Mouse (Mus musculus) liver, adult 2 months (tissue): Measurements from ENCODE around the gene Lcn6. TPM values are rescaled to one million over a fixed set of nuclear protein-coding genes. Genes with fewer than 3 reads are reported as not detected.

ENCODE experiments used
- DNase-seq: peaks from one replicate; pipeline ENCODE4 v3.0.0-alpha.2; 2011; ENCODE audit warnings: low read depth, low spot score; ENCODE audit errors: extremely low read depth
- H3K27ac ChIP-seq: fragments of 200-500 bp; replicated peaks from 2 replicates; pipeline ENCODE4 v1.5.1; 2012; ENCODE audit warnings: low read depth, mild to moderate bottlenecking, control low read depth, inconsistent platforms, low read length; ENCODE audit not compliant: insufficient read depth
- H3K27me3 ChIP-seq: fragments of 200-500 bp; 2 replicates; pipeline ENCODE4 v1.6.1; 2012; ENCODE audit warnings: mild to moderate bottlenecking, moderate library complexity, low read length, inconsistent platforms; ENCODE audit not compliant: control insufficient read depth, insufficient read depth
- H3K36me3 ChIP-seq: fragments of 200-500 bp; 2 replicates; pipeline ENCODE4 v1.6.1; 2012; ENCODE audit warnings: low read length, inconsistent platforms; ENCODE audit not compliant: control insufficient read depth, insufficient read depth
- H3K4me1 ChIP-seq: fragments of 200-500 bp; 2 replicates; pipeline ENCODE4 v1.6.1; 2011; ENCODE audit warnings: low read length; ENCODE audit not compliant: control insufficient read depth, insufficient read depth
- H3K4me3 ChIP-seq: fragments of 200-500 bp; 2 replicates; pipeline ENCODE4 v1.5.1; 2011; ENCODE audit warnings: low read depth, mild to moderate bottlenecking, control low read depth, low read length, moderate library complexity; ENCODE audit not compliant: insufficient read depth
- H3K79me2 ChIP-seq: fragments of 200-500 bp; 2 replicates; pipeline ENCODE4 v1.6.1; 2012; ENCODE audit warnings: inconsistent platforms, mild to moderate bottlenecking, low read length, moderate library complexity; ENCODE audit not compliant: control insufficient read depth, insufficient read depth
- H3K9ac ChIP-seq: fragments of 200-500 bp; 2 replicates; pipeline ENCODE4 v1.6.1; 2012; ENCODE audit warnings: low read depth, mild to moderate bottlenecking, control low read depth, inconsistent platforms, low read length
- CTCF ChIP-seq: fragments of 200-500 bp; IDR thresholded peaks from 2 replicates; pipeline ENCODE4 v1.5.1; 2011; ENCODE audit warnings: low read depth, low read length, control low read depth
- POLR2A ChIP-seq: fragments of 200-500 bp; IDR thresholded peaks from 2 replicates; pipeline ENCODE4 v1.6.1; 2011; ENCODE audit warnings: low read length, control low read depth; ENCODE audit not compliant: insufficient read depth; ENCODE audit errors: extremely low read depth
- WGBS: fragments of 180-500 bp; shearing (Covaris S2); methylation state at CpG from one replicate; pipeline ENCODE4 v1.1.7; 2018; 5-methylcytosine and 5-hydroxymethylcytosine counted together
- polyA plus RNA-seq: library from polyadenylated mRNA; depleted of rRNA; stranded (reverse); fragments of >200 nt; gene quantifications from 2 replicates; pipeline ENCODE4 v1.2.3, GENCODE M21; 2012
- total RNA-seq: library from RNA; depleted of rRNA; stranded (reverse); fragments of >200 nt; gene quantifications from 2 replicates; pipeline ENCODE4 v1.2.3, GENCODE M21; 2014

Gene Lcn6
- total and polyA plus RNA-seq, 2 experiments = not detected

DNA sequence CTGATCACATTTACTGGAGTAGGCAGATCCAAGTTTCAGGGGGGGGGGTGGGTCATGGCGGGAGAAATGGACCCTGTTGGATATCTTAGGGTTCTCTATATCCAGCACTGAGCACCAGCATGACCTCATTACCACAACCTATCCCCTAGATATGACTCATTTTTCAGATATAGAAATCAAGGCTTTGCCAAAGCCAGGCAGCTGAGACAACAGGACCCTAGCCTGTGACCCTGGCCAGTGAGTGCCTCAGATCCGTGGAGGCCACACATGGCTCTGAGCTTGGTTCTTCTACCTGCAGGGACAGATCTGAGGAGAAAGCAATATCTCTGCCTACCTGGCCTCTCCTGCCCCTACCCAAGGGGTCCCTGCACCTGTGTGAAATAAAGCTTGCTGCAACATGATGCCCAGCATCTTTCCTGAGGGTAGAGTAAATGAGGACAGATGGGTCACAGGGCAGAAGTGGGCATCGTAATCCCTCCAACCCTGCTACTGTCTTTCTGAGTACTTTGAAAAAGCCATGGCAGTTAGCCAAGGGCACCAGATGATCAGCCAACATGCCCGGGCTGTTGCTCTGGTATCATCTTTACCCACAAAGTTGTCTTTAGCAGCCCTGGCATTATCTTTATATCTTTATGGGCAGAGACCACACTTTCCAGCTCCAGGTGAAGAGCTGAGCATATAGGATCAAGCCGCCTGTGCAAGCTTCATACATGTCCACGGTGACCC lies 15.2 kb upstream of the Lcn6 start:
- DNase-seq = no peak
- no peak overlapping the region for H3K4me3 ChIP-seq
- H3K27me3 ChIP-seq = no peaks in the 10 kb centered on the region
- no peak overlapping the region for H3K9ac ChIP-seq
- no peaks in the 10 kb centered on the region for H3K79me2 ChIP-seq
- no peak overlapping the region for H3K27ac ChIP-seq
- H3K4me1 ChIP-seq = peaks cover 5% of the 10 kb centered on the region; the same call in 1 of the 2 replicates
- no peaks in the 10 kb centered on the region for H3K36me3 ChIP-seq
- TF ChIP-seq POLR2A (no peak), CTCF (no peak)
- WGBS = 75% methylated on average over 6 of the region's 6 CpGs

DNA sequence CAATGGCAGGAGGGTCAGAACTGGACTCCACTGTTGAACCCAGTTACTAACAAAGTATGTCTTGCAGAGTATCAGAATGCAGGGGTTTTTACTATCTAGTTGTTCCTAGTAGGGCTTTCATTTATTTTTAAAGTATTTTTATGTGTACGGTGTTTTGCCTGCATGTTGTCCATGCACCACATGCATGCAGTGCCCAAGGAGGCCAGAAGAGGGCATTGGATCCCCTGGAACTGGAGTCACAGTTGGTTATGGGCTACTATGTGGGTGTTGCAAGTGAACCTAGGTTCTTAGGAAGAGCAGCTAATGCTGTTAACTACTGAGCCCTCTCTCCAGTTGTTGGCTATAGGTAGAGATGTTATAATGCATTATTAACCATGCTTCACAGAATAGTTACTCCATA lies 13.1 kb upstream of the Lcn6 start:
- TF ChIP-seq CTCF (peak; percentile 81), POLR2A (no peak)
- Histone ChIP-seq H3K27ac (no peak overlapping the region), H3K36me3 (no peaks in the 10 kb centered on the region), H3K79me2 (no peaks in the 10 kb centered on the region), H3K4me3 (no peak overlapping the region), H3K4me1 (peaks cover 4% of the 10 kb centered on the region; the same call in 1 of the 2 replicates), H3K27me3 (no peaks in the 10 kb centered on the region), H3K9ac (no peak overlapping the region)
- DNase-seq = peak; percentile 44
- WGBS = 39% methylated on average over 1 of the region's 1 CpGs

DNA sequence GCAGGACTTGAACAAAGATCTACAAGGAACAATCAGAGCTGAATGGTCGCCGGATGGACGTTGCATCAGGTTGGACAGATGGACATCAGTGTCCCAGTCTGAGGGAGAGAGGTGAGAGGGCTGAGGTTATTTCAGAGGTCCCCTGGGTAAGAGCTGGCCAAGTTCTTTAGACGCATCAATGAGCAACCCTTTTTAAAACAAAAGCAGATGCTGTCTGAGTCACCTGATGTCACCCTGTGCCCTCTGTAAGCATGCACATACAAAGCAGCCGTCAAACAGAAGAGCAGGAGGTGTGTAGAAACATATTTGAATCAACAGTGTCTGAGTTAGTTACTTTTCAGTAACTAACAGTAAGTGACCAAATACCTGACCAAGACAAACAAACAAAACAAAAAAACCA lies 12.5 kb upstream of the Lcn6 start:
- H3K9ac ChIP-seq = no peak overlapping the region
- H3K4me3 ChIP-seq = no peak overlapping the region
- H3K4me1 ChIP-seq = peaks cover 3% of the 10 kb centered on the region; the same call in 1 of the 2 replicates
- WGBS = 83% methylated on average over 5 of the region's 5 CpGs
- DNase-seq = no peak
- H3K79me2 ChIP-seq = no peaks in the 10 kb centered on the region
- no peaks in the 10 kb centered on the region for H3K36me3 ChIP-seq
- H3K27me3 ChIP-seq = no peaks in the 10 kb centered on the region
- no peak for TF ChIP-seq CTCF
- TF ChIP-seq POLR2A = no peak
- no peak overlapping the region for H3K27ac ChIP-seq

DNA sequence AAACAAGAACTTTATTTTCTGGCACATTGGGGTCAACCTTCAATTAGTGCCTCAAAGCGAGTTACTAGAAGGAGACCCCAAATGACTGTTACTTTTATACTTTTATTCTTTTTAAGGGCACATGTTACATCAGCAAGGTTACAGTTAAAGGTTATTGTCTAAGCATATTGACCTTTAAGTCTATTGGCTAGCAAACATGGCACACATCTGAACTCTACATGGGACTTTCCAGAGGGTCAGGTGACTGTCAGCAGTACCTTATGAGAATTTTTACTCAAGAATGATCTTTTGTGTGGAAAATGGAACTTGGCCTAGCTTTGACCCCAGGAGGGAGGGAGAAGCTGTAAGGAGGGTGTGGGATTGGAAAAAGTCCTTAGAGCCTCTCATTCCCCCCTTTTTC lies 10.1 kb upstream of the Lcn6 start:
- DNase-seq = no peak
- no peaks in the 10 kb centered on the region for H3K36me3 ChIP-seq
- TF ChIP-seq CTCF (no peak), POLR2A (no peak)
- 71% methylated on average over 1 of the region's 1 CpGs for WGBS
- H3K27ac ChIP-seq = no peak overlapping the region
- no peaks in the 10 kb centered on the region for H3K27me3 ChIP-seq
- H3K9ac ChIP-seq = no peak overlapping the region
- H3K4me3 ChIP-seq = no peak overlapping the region
- no peaks in the 10 kb centered on the region for H3K79me2 ChIP-seq
- H3K4me1 ChIP-seq = peaks cover 3% of the 10 kb centered on the region; the same call in 1 of the 2 replicates

DNA sequence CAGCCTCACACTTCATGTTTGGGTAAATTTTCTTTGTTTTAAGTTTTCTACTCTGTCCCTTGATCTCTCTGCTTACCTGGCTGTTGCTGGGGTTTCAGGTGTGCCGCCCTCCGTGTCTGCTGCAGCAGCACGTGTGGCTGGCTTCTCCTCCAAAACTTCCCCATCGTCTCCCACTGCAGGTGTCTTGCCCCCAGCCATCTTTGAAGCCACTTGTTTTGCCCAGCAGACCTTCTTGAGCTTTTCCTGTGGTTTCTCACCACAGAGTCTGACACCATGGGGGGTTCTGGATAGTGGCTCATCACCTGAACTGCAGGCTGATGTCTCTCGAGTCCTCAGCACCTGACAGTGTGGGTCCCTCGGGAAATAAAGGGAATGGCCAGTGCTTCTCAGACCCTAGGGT lies 3.0 kb downstream of the Lcn6 start:
- Histone ChIP-seq H3K36me3 (no peaks in the 10 kb centered on the region), H3K27ac (no peak overlapping the region), H3K9ac (no peak overlapping the region), H3K27me3 (no peaks in the 10 kb centered on the region), H3K79me2 (no peaks in the 10 kb centered on the region), H3K4me1 (no peaks in the 10 kb centered on the region), H3K4me3 (no peak overlapping the region)
- no peak for TF ChIP-seq POLR2A
- TF ChIP-seq CTCF = no peak
- WGBS = 76% methylated on average over 6 of the region's 6 CpGs
- DNase-seq = no peak

DNA sequence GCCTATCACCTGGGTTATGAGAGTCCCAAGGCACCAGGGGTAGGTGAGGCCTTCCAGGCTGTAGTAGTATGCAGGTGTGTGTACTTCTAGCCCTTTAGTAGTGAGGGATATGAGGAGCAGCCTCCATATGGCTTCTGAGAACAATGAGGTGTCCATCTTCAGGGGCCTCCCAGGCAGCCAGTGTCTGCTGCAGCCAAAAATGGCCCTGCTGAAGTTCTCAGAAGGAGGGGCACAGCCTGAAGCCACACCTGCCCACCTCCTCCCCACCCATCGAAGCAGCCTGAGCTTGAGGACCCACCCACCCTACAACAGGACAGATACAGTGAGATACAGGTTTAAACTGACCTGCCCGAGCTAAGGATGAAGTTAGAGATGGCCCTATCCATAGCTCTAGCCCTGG lies 5.8 kb downstream of the Lcn6 start, which contains the start of gene Lcn10:
Gene Lcn10 (plus strand): TSS at position 301 of the 400 bp plus-strand sequence.
- no peaks in the 10 kb centered on the region for H3K79me2 ChIP-seq

More for the DNA sequence above, 5.8 kb downstream of the Lcn6 start, which contains the start of gene Lcn10:
- no peak within 1 kb of the TSS for H3K4me3 ChIP-seq
- 61% methylated on average over 2 of the region's 2 CpGs for WGBS
- TF ChIP-seq CTCF (no peak), POLR2A (no peak)
- H3K27ac ChIP-seq = no peak within 1 kb of the TSS
- H3K9ac ChIP-seq = no peak within 1 kb of the TSS
- no peak for DNase-seq
- no peaks in the 10 kb centered on the region for H3K36me3 ChIP-seq
- no peaks in the 10 kb centered on the region for H3K27me3 ChIP-seq
- H3K4me1 ChIP-seq = no peaks in the 10 kb centered on the region
